Mouse (Mus musculus) stomach, postnatal 0 days (tissue): ENCODE measurements around the gene Msgn1. TPM values are rescaled to one million over a fixed set of nuclear protein-coding genes. Genes with fewer than 3 reads are reported as not detected.

Source experiments
- ATAC-seq: fragments of 200-750 bp; cut with Nextera tagmentation; 2 replicates; pipeline ENCODE4 v1.8.0; 2017; ENCODE audit not compliant: low FRiP score, low TSS enrichment
- DNase-seq: peaks from one replicate; pipeline ENCODE4 v3.0.0-alpha.2; 2016; ENCODE audit warnings: low spot score
- H3K27ac ChIP-seq: fragments of 300-500 bp; sonication (generic); replicated peaks from 2 replicates; pipeline ENCODE4 v1.5.1; 2014; ENCODE audit warnings: mild to moderate bottlenecking, control low read depth
- H3K27me3 ChIP-seq: fragments of 300-500 bp; sonication (generic); 2 replicates; pipeline ENCODE4 v1.6.1; 2014; ENCODE audit warnings: low read length; ENCODE audit not compliant: control insufficient read depth, insufficient read depth
- H3K36me3 ChIP-seq: fragments of 300-500 bp; sonication (generic); 2 replicates; pipeline ENCODE4 v1.6.1; 2014; ENCODE audit warnings: low read length, mixed read lengths; ENCODE audit not compliant: control insufficient read depth, insufficient read depth
- H3K4me1 ChIP-seq: fragments of 300-500 bp; sonication (generic); replicated peaks from 2 replicates; pipeline ENCODE4 v1.6.1; 2014; ENCODE audit warnings: antibody characterized with exemption; ENCODE audit not compliant: control insufficient read depth, insufficient read depth
- H3K4me2 ChIP-seq: fragments of 300-500 bp; sonication (generic); replicated peaks from 2 replicates; pipeline ENCODE4 v1.6.1; 2014; ENCODE audit warnings: low read depth, mild to moderate bottlenecking, control low read depth, moderate library complexity
- H3K4me3 ChIP-seq: fragments of 300-500 bp; sonication (generic); 2 replicates; pipeline ENCODE4 v1.5.1; 2014; ENCODE audit warnings: low read depth, low read length, control low read depth
- H3K9ac ChIP-seq: fragments of 300-500 bp; sonication (generic); 2 replicates; pipeline ENCODE4 v1.6.1; 2014; ENCODE audit warnings: mild to moderate bottlenecking, low read length, control low read depth, mixed read lengths
- H3K9me3 ChIP-seq: fragments of 300-500 bp; sonication (generic); 2 replicates; pipeline ENCODE4 v1.6.1; 2016; ENCODE audit warnings: low read length; ENCODE audit not compliant: control insufficient read depth
- CTCF ChIP-seq: IDR thresholded peaks from 2 replicates; pipeline ENCODE4 v1.5.1; 2016; ENCODE audit warnings: antibody characterized with exemption, low read depth, mild to moderate bottlenecking, moderate library complexity
- EP300 ChIP-seq: optimal IDR thresholded peaks from 2 replicates; pipeline ENCODE3; 2016; ENCODE audit warnings: antibody characterized with exemption
- WGBS: fragments of 180-500 bp; shearing (Covaris S2); extraction: QIAGEN DNeasy Blood & Tissue Kit; methylation state at CpG from one replicate; pipeline ENCODE4 v1.1.7; 2014; 5-methylcytosine and 5-hydroxymethylcytosine counted together
- polyA plus RNA-seq: library from polyadenylated mRNA; unstranded; fragments of >200 nt; fragmentation: Nextera tagmentation; extraction: Ambion mirVana; gene quantifications from 2 replicates; pipeline ENCODE4 v1.2.1, GENCODE M21; 2015

Gene Msgn1
- polyA plus RNA-seq, result not detected in 2 replicates

DNA sequence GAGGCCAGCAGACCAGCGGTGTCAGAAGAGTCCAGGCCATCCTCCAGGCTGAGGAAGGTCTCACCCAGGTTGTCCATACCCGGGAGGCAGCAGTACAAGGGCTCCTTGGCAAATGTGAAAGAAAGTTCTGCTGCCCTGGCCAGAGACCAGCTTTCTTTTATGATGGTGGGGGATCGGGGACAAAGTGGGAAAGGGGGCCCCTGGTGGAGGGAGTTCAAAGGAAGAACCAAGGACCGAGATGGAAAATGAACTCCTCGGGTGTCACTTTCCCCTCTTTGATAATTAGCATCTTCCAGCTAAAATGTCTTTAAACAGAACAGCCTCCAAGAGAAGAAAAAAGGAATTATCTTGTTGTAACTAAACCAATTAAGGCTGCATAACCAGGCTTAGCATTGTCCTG lies at the start of gene Msgn1:
Msgn1 (minus strand) TSS at position 101 of the 400 bp plus-strand sequence.
- H3K27ac ChIP-seq, result no peak within 1 kb of the TSS
- TF ChIP-seq EP300, result no peak
- no peak for TF ChIP-seq CTCF
- no peaks in the 10 kb centered on the region for H3K27me3 ChIP-seq
- no peak within 1 kb of the TSS for H3K4me3 ChIP-seq
- no peaks in the 10 kb centered on the region for H3K9me3 ChIP-seq
- no peak within 1 kb of the TSS for H3K4me2 ChIP-seq
- WGBS, result 46% methylated on average over 5 of the region's 5 CpGs
- H3K9ac ChIP-seq, result no peak within 1 kb of the TSS
- ATAC-seq (no peak), DNase-seq (no peak)
- no peaks in the 10 kb centered on the region for H3K36me3 ChIP-seq
- no peaks in the 10 kb centered on the region for H3K4me1 ChIP-seq

DNA sequence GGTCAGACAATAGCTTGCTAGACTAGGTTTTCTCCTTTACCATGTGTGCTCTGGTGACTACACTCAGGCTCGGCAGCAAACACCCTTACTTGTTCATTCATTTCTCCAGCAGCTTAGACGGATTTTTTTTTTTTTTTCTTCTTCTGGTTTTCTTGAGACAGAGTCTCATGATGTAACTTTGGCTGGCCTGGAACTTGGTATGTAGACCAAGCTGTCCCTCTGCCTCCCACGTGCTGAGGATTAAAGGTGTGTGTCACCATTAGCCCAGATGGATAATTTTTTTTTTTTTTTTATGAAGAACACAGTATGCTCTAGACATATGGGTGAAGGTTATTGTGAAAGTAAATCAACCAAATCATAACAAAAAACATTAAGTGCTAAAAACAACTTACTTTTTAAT lies 41.5 kb upstream of the Msgn1 start:
- H3K36me3 ChIP-seq, result no peaks in the 10 kb centered on the region; the same call in 1 of the 2 replicates
- no peaks in the 10 kb centered on the region for H3K27me3 ChIP-seq
- H3K4me1 ChIP-seq, result no peaks in the 10 kb centered on the region
- TF ChIP-seq CTCF (no peak), EP300 (no peak)
- 72% methylated on average over 3 of the region's 3 CpGs for WGBS
- ATAC-seq, result no peak
- H3K4me3 ChIP-seq, result no peak overlapping the region
- DNase-seq, result no peak
- no peak overlapping the region for H3K4me2 ChIP-seq
- no peak overlapping the region for H3K9ac ChIP-seq
- H3K9me3 ChIP-seq, result no peaks in the 10 kb centered on the region
- no peak overlapping the region for H3K27ac ChIP-seq

DNA sequence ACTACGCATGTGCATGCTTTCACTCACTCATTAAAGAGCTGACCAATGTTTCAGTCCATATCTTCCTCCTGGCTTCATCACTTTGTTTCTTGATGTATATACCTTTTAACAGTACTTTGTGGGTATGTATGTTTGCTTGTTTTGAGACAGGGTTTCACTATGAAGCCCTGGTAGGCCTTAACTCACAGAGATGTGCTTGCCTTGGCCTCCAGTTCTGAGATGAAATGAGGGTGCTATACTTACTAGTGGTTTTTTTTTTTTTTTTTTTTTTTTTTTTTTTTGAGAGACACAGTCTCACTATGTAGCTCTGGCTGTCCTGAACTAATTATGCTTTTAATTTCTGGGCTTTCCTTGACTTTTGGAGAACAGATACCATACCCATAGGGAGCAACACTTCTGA lies 38.7 kb upstream of the Msgn1 start:
- TF ChIP-seq EP300 (no peak), CTCF (no peak)
- H3K9ac ChIP-seq, result no peak overlapping the region
- no peak overlapping the region for H3K4me3 ChIP-seq
- H3K27me3 ChIP-seq, result no peaks in the 10 kb centered on the region
- no peaks in the 10 kb centered on the region for H3K9me3 ChIP-seq
- H3K4me1 ChIP-seq, result no peaks in the 10 kb centered on the region
- DNase-seq, result no peak
- H3K36me3 ChIP-seq, result no peaks in the 10 kb centered on the region; the same call in 1 of the 2 replicates
- no peak for ATAC-seq
- 94% methylated on average over 1 of the region's 1 CpGs for WGBS
- H3K27ac ChIP-seq, result no peak overlapping the region
- H3K4me2 ChIP-seq, result no peak overlapping the region

DNA sequence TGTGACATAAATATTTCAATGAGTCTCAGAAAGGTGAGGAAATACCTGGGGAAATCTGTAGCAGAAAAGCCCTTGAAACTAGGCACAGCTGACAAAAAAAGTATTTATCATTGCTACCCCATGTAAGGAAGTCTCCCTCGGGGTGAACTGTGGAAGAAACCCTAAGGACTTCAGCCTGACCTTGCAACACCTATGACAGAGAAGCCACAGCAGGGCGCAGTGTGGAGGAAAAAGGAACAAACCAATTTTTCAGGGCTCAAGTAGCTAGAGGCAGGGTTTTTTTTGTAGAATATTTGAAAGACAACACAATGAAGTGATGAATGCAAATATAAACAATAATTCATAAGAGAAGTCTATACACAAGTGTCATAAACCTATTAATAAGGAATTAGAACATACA lies 27.2 kb upstream of the Msgn1 start:
- H3K4me3 ChIP-seq, result no peak overlapping the region
- no peaks in the 10 kb centered on the region for H3K9me3 ChIP-seq
- H3K4me2 ChIP-seq, result no peak overlapping the region
- no peaks in the 10 kb centered on the region for H3K36me3 ChIP-seq
- TF ChIP-seq CTCF (no peak), EP300 (no peak)
- H3K4me1 ChIP-seq, result no peaks in the 10 kb centered on the region
- H3K9ac ChIP-seq, result no peak overlapping the region
- ATAC-seq (no peak), DNase-seq (no peak)
- 65% methylated on average over 2 of the region's 2 CpGs for WGBS
- H3K27me3 ChIP-seq, result no peaks in the 10 kb centered on the region
- H3K27ac ChIP-seq, result no peak overlapping the region

DNA sequence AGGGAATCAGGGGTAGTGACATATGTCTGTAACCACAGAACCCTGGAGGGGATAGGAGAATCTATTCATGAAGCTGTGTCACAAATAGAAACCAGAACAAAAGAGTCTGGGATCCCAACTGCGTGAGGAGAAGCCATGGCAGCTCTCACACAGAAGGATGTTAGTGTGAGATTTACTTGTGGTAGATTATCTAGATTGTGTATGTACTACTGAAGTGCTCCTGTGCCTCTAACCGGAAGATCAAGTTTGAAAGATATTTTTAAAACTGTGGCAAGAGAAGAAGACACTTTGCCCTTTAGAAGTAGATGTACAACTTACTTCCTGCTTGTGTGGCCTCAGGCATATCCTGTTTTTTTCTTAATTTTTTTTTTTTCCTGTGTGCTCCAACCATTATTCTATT lies 21.5 kb upstream of the Msgn1 start:
- no peak overlapping the region for H3K27ac ChIP-seq
- no peak for DNase-seq
- no peak for TF ChIP-seq CTCF
- TF ChIP-seq EP300, result no peak

DNA sequence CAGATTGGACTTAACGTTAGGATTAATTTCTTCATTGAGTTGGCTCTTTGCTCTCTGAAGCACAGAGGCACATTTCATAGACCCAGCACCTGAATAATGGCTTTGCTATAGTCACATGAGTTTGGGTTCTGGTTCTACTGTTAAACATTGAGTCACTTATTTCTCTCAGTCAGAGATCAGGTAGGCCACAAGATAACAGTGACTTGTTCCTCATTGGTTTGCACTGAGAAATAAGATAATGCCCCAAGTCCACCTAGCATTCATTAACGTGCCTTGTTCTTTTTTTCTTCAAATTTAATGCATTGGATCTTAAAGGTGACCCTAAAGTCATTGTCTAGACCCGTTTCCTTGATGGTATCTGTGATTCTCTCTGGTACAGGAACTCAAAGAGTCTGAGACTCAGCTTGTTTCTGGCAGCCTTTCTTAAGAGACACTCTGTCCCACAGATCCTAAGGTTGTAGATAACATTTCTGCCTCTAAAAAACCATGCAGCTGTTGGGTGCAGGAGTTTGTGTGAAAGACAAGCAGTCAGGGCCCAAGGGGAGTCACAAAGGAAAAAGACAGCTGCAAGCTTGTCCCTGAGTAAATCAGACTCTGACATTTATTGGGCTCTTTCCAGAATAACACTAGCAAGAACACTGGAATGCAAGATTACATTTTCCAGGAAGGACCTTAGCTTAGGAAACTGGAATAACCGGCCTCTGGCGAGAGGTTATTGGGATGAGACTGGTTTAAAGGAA lies 17.9 kb upstream of the Msgn1 start:
- WGBS, result 47% methylated on average over 5 of the region's 5 CpGs
- H3K36me3 ChIP-seq, result no peaks in the 10 kb centered on the region
- H3K27ac ChIP-seq, result no peak overlapping the region
- no peak for DNase-seq
- H3K9me3 ChIP-seq, result no peaks in the 10 kb centered on the region
- H3K9ac ChIP-seq, result no peak overlapping the region
- no peak for TF ChIP-seq EP300
- TF ChIP-seq CTCF, result no peak
- H3K27me3 ChIP-seq, result no peaks in the 10 kb centered on the region
- H3K4me2 ChIP-seq, result no peak overlapping the region
- H3K4me1 ChIP-seq, result no peaks in the 10 kb centered on the region
- ATAC-seq, result no peak
- no peak overlapping the region for H3K4me3 ChIP-seq

More for the DNA sequence above, 21.5 kb upstream of the Msgn1 start:
- Histone ChIP-seq H3K9me3 (no peaks in the 10 kb centered on the region), H3K4me3 (no peak overlapping the region), H3K4me1 (no peaks in the 10 kb centered on the region), H3K4me2 (no peak overlapping the region), H3K27me3 (no peaks in the 10 kb centered on the region), H3K9ac (no peak overlapping the region), H3K36me3 (no peaks in the 10 kb centered on the region)
- ATAC-seq, result no peak
- 72% methylated on average over 2 of the region's 2 CpGs for WGBS
